Mouse (Mus musculus) hindbrain, embryonic 11.5 days (tissue): ENCODE results near the gene Rrp36. TPM values are rescaled to one million over a fixed set of nuclear protein-coding genes. Genes with fewer than 3 reads are reported as not detected.

Experiments used
- ATAC-seq: fragments of 200-750 bp; cut with Nextera tagmentation; 2 replicates; pipeline ENCODE4 v1.8.0; 2017; ENCODE audit warnings: mild to moderate bottlenecking, moderate TSS enrichment, moderate library complexity; ENCODE audit not compliant: low FRiP score
- DNase-seq: peaks from one replicate; pipeline ENCODE4 v3.0.0-alpha.2; 2015; ENCODE audit warnings: low spot score
- H3K27ac ChIP-seq: fragments of 300-500 bp; sonication (generic); 2 replicates; pipeline ENCODE4 v1.5.1; 2014; ENCODE audit warnings: mild to moderate bottlenecking, low read depth, low read length
- H3K27me3 ChIP-seq: fragments of 300-500 bp; sonication (generic); 2 replicates; pipeline ENCODE4 v1.6.1; 2014; ENCODE audit warnings: mild to moderate bottlenecking, low read length, moderate library complexity, mixed read lengths; ENCODE audit not compliant: control insufficient read depth, insufficient read depth
- H3K36me3 ChIP-seq: fragments of 300-500 bp; sonication (generic); 2 replicates; pipeline ENCODE4 v1.6.1; 2014; ENCODE audit warnings: mild to moderate bottlenecking, low read length, moderate library complexity, mixed read lengths; ENCODE audit not compliant: control insufficient read depth, insufficient read depth
- H3K4me1 ChIP-seq: fragments of 300-500 bp; sonication (generic); replicated peaks from 2 replicates; pipeline ENCODE4 v1.6.1; 2014; ENCODE audit warnings: low read length, mixed read lengths; ENCODE audit not compliant: control insufficient read depth, insufficient read depth
- H3K4me2 ChIP-seq: fragments of 300-500 bp; sonication (generic); replicated peaks from 2 replicates; pipeline ENCODE4 v1.6.1; 2014; ENCODE audit warnings: mild to moderate bottlenecking, low read depth, low read length
- H3K4me3 ChIP-seq: fragments of 300-500 bp; sonication (generic); 2 replicates; pipeline ENCODE4 v1.5.1; 2014; ENCODE audit warnings: low read depth, low read length
- H3K9ac ChIP-seq: fragments of 300-500 bp; sonication (generic); 2 replicates; pipeline ENCODE4 v1.6.1; 2014; ENCODE audit warnings: low read depth, low read length
- H3K9me3 ChIP-seq: fragments of 300-500 bp; sonication (generic); 2 replicates; pipeline ENCODE4 v1.6.1; 2016; ENCODE audit warnings: low read length; ENCODE audit not compliant: control insufficient read depth
- WGBS: fragments of 180-500 bp; shearing (Covaris S2); extraction: QIAGEN DNeasy Blood & Tissue Kit; methylation state at CpG from one replicate; pipeline ENCODE4 v1.1.7; 2014; 5-methylcytosine and 5-hydroxymethylcytosine counted together
- polyA plus RNA-seq: library from polyadenylated mRNA; unstranded; fragments of >200 nt; fragmentation: Nextera tagmentation; extraction: Ambion mirVana; gene quantifications from 2 replicates; pipeline ENCODE4 v1.2.1, GENCODE M21; 2014

Rrp36 gene
- polyA plus RNA-seq, 1 experiment from 2014 or later = 57.9 TPM

DNA sequence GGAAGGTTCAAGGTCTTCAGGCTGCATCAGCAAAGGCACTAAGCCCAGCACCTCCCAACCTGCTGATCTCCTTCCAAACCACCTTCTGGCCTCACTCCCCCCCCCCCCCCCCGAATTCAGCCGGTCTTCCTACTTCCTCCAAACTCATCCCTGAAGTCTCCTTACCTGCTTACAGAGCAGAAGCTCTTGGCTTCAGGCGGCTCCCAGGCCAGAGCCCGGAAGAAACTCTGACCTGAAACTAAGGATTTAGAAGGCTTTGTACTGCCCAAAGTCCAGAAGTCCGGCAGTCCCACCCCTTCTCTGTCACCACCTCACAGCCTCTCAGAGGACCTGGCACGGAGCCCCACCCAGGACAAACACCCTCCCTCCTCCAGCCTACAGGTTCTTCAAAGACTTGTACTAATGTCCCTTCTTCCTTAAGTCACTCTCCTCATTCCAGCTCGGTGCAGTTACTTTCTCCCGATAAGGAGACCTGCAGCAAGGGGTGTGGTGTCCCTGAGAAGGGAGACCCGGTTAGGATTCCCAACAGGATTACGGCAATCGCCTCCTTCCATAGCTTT is 29.2 kb downstream of the Rrp36 start:
- H3K27ac ChIP-seq = no peak overlapping the region
- DNase-seq (no peak), ATAC-seq (0 out of 2 replicates have a peak, but pooled peaks have one; percentile 8)
- 0 out of 2 replicates have a peak, but pooled peaks cover 4% of the 10 kb centered on the region for H3K36me3 ChIP-seq
- 17% methylated on average over 11 of the region's 11 CpGs for WGBS
- peak overlapping the region; percentile 57 for H3K9ac ChIP-seq
- peak overlapping the region; percentile 64 for H3K4me2 ChIP-seq
- H3K9me3 ChIP-seq = no peaks in the 10 kb centered on the region
- 0 out of 2 replicates have a peak, but pooled peaks cover 2% of the 10 kb centered on the region for H3K4me1 ChIP-seq
- H3K4me3 ChIP-seq = peak overlapping the region; percentile 59
- H3K27me3 ChIP-seq = no peaks in the 10 kb centered on the region

DNA sequence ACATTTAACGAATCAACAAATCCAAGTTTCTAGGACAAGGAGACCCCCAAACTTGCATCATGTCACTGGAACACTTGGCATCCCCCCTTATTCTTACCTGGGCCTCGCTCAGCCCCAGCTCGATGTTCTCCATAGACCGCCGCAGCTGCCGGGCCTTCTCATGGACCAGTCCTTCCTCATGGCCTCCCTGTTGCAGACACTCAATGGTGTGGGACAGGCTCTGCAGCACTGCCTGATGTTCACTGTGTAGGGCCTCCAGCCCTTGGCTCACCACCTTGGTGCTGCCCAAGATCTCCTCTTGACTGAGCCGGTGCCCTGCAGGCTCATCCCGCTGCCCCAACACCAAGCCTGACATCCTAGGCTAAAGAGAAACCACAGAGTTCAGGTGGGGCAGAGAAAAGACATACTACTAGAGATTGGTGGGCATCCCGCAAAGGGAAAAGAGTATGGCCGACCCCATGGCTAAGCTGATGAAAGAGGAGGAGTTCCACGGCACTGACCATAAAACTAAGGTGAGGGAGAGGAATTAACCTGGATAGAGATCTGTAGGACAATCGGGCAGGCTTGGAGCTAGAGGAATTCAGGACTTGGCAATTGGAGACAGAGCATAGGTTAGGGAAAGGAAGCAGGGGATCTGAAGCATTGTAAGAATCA is 29.9 kb downstream of the Rrp36 start:
- Histone ChIP-seq H3K4me2 (0 out of 2 replicates have a peak overlapping the region, but pooled peaks have one; percentile 6), H3K9ac (0 out of 2 replicates have a peak overlapping the region, but pooled peaks have one; percentile 19), H3K27me3 (no peaks in the 10 kb centered on the region), H3K27ac (no peak overlapping the region), H3K36me3 (0 out of 2 replicates have a peak, but pooled peaks cover 6% of the 10 kb centered on the region), H3K4me3 (no peak overlapping the region), H3K9me3 (no peaks in the 10 kb centered on the region), H3K4me1 (no peaks in the 10 kb centered on the region)
- DNase-seq = no peak
- 89% methylated on average over 12 of the region's 12 CpGs for WGBS
- ATAC-seq = no peak

- Histone ChIP-seq H3K9me3 (no peaks in the 10 kb centered on the region), H3K4me3 (no peak overlapping the region), H3K27ac (no peak overlapping the region), H3K4me1 (no peaks in the 10 kb centered on the region), H3K27me3 (no peaks in the 10 kb centered on the region), H3K9ac (no peak overlapping the region), H3K36me3 (0 out of 2 replicates have a peak, but pooled peaks cover 3% of the 10 kb centered on the region), H3K4me2 (no peak overlapping the region)
- 91% methylated on average over 17 of the region's 17 CpGs for WGBS
- ATAC-seq (no peak), DNase-seq (no peak)
These were observed 32.1 kb downstream of the Rrp36 start for GRCm38 (mm10) chr17:46642060-46642459.

DNA sequence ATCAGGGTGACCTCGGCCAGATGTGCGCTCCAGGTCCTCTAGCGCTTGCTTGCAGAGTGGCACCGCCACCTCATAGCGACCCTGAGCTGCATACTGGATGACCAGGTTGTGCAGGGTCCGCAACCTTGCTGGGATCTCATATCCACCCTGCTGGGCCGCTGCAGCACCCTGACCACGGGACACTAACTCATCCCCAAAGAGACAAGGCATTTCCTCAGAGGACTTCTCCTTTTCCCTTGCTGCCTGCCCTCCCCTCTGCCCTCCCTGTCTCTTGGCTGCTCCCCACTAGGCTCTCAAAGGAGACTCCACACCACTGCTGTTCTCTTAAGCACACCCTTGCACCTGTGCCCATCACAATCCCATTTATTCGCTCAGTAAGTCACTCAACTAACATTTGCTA is 34.2 kb downstream of the Rrp36 start:
- H3K36me3 ChIP-seq = 0 out of 2 replicates have a peak, but pooled peaks cover 3% of the 10 kb centered on the region
- no peaks in the 10 kb centered on the region for H3K27me3 ChIP-seq
- no peak overlapping the region for H3K27ac ChIP-seq
- ATAC-seq (no peak), DNase-seq (no peak)
- no peaks in the 10 kb centered on the region for H3K4me1 ChIP-seq
- WGBS = 77% methylated on average over 9 of the region's 9 CpGs
- no peak overlapping the region for H3K4me3 ChIP-seq
- no peak overlapping the region for H3K9ac ChIP-seq
- H3K4me2 ChIP-seq = no peak overlapping the region
- no peaks in the 10 kb centered on the region for H3K9me3 ChIP-seq

DNA sequence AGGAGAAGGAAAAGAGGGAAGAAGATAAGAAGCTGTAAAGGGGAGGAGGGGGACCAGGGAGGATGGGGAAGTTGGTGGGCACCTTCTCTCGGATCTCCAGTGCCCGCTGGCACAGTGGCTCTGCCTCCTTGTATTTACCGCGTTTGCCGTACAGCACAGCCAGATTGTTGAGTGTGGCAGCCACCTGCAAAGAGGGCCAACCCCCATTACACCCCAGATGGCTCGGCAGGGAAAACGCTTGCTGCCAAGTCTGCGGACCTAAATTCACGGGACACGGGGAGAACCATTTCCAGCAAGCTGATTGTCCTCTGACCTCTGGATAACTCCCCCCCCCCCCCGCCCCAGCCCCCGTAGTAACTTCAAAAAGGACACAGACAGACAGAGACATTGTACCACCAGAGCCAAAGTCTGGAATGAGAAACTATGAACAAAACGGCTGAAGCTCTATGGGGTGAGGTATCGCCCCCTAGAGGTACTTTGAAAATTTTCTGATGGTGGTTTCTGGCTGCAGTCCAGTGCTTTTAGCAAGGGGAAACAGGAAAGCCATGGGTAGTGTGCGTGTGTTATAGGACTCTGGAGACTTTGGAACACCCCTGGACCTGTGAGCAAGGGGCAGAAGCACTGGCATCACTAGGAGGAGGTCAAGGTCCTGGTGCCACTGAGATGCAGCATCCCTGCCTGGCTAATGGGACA is 37.2 kb downstream of the Rrp36 start:
- no peak overlapping the region for H3K4me2 ChIP-seq
- 0 out of 2 replicates have a peak, but pooled peaks cover 3% of the 10 kb centered on the region for H3K36me3 ChIP-seq

GRCm38 (mm10) chr17:46629685-46630441 is 44.3 kb downstream of the Rrp36 start:
- WGBS = 2% methylated on average over 12 of the region's 12 CpGs
- H3K27ac ChIP-seq = peak overlapping the region; percentile 88
- peak; percentile 79 for DNase-seq
- peak; percentile 67 for ATAC-seq
- peaks cover 14% of the 10 kb centered on the region for H3K4me1 ChIP-seq
- no peaks in the 10 kb centered on the region for H3K9me3 ChIP-seq
- no peak overlapping the region; the same call in 1 of the 2 replicates for H3K9ac ChIP-seq
- peak overlapping the region; percentile 63 for H3K4me2 ChIP-seq
- no peaks in the 10 kb centered on the region for H3K36me3 ChIP-seq
- peak overlapping the region; percentile 95 for H3K4me3 ChIP-seq
- no peaks in the 10 kb centered on the region for H3K27me3 ChIP-seq

More for the DNA sequence above, 37.2 kb downstream of the Rrp36 start:
- Histone ChIP-seq H3K4me3 (no peak overlapping the region), H3K9me3 (no peaks in the 10 kb centered on the region), H3K4me1 (no peaks in the 10 kb centered on the region), H3K27me3 (no peaks in the 10 kb centered on the region), H3K27ac (no peak overlapping the region), H3K9ac (no peak overlapping the region)
- DNase-seq (peak; percentile 71), ATAC-seq (peak; percentile 40)
- 27% methylated on average over 14 of the region's 15 CpGs for WGBS

DNA sequence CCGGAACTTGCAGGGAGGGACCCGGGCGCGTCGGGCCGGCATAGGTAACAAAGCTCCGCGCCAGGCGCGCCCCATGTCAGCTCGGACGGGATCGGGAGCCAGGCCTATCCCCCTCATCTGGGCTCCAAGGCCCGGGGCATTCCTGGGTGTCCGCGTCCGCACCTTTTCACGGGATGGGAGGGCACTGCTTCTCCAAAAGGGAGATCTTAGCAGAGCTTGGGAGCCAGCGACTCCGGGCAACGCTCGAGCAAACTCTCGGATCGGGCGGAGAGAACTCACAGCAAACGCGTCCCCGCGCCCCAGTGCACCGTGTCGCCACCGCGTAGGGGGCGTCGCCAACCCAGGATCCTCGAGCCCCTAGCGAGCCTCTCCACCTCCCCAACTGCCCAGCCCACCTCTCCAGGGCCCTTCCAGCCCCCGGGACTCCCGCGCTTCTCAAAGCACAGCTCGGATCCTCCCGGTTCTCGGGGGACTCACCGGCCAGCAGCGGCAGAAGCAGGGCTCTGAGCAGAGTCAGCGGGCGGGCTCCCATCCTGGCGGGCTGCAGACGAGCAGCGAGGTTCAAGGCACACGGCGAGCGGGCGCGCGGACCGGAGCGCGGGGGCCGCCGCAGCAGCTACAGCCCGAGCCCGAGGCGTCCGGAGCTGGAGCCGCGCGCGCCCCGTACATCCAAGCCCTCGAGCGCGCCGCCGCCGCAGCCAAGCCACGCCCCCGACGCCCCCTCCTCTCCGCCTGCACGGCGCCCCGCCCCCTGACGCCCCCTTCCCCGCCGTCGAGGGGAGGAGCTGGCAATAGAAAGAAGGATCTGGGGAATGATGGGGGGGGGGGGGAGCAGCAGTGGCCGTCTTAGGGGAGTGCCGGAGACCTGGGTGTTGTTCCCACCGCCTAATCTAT is 45.1 kb downstream of the Rrp36 start, which contains the start of gene Ptk7:
Gene Ptk7, minus strand, starts transcription at position 714 of the 894 bp plus-strand sequence.
- DNase-seq (peak; percentile 94), ATAC-seq (peak; percentile 79)
- Histone ChIP-seq H3K4me2 (peak within 1 kb of the TSS; percentile 63), H3K9ac (peak within 1 kb of the TSS; percentile 95), H3K4me1 (peaks cover 20% of the 10 kb centered on the region), H3K27me3 (no peaks in the 10 kb centered on the region), H3K4me3 (peak within 1 kb of the TSS; percentile 95), H3K9me3 (no peaks in the 10 kb centered on the region), H3K36me3 (no peaks in the 10 kb centered on the region), H3K27ac (peak within 1 kb of the TSS; percentile 88)
- WGBS = under 1% methylated on average over 46 of the region's 90 CpGs
